Mouse (Mus musculus) heart, postnatal 25 days (tissue): ENCODE measurements around the gene Gm28230. TPM values are rescaled to one million over a fixed set of nuclear protein-coding genes. Genes with fewer than 3 reads are reported as not detected.

Source experiments
- DNase-seq: peaks from one replicate; pipeline ENCODE4 v3.0.0; 2022; ENCODE audit warnings: low spot score
- intact Hi-C: fragments of 180-260 bp; cut with DNase I; formaldehyde crosslinking; loops from one replicate; pipeline ENCODE4 v1.15.1; 2025
- total RNA-seq, 2 experiments: library from RNA; stranded (reverse); gene quantifications; 2 replicates each; pipeline ENCODE4 v1.2.3; 2021

Gm28230 gene
- total RNA-seq, 2 experiments from 2014 or later = not detected

GRCm38 (mm10) chr2:74702820-74703219 lies 23.7 kb upstream of the Gm28230 start:
- intact Hi-C loops = loop anchor here (2.0 kb wide), 3 partner anchors 434 to 886 kb away; no protein-coding TSS in a partner anchor
- DNase-seq = no peak

GRCm38 (mm10) chr2:74703317-74703716 lies 23.2 kb upstream of the Gm28230 start:
- no peak for DNase-seq
- intact Hi-C loops = loop anchor here (2.0 kb wide), 3 partner anchors 433 to 885 kb away; no protein-coding TSS in a partner anchor

- intact Hi-C loops = loop anchor here (2.0 kb wide), 3 partner anchors 433 to 885 kb away; no protein-coding TSS in a partner anchor
- DNase-seq = no peak
Measured at GRCm38 (mm10) chr2:74703720-74704392, 22.7 kb upstream of the Gm28230 start.

- DNase-seq = no peak
Measured at GRCm38 (mm10) chr2:74704393-74704998, 22.0 kb upstream of the Gm28230 start, which contains the start of gene Hoxd8. Gene Hoxd8, plus strand, starts transcription at chr2:74704615.

GRCm38 (mm10) chr2:74704999-74705466 lies 21.5 kb upstream of the Gm28230 start:
- intact Hi-C loops = no loop called here
- no peak for DNase-seq

More at GRCm38 (mm10) chr2:74704393-74704998, 22.0 kb upstream of the Gm28230 start, which contains the start of gene Hoxd8:
- intact Hi-C loops = no loop called here

- DNase-seq = no peak
- intact Hi-C loops = no loop called here
Measured at GRCm38 (mm10) chr2:74705467-74706089, 20.9 kb upstream of the Gm28230 start.

- intact Hi-C loops = no loop called here
Measured at GRCm38 (mm10) chr2:74706393-74706960, 20.1 kb upstream of the Gm28230 start.

GRCm38 (mm10) chr2:74707599-74707998 lies 18.9 kb upstream of the Gm28230 start:
- DNase-seq = no peak
- intact Hi-C loops = no loop called here

More at GRCm38 (mm10) chr2:74706393-74706960, 20.1 kb upstream of the Gm28230 start:
- DNase-seq = no peak

GRCm38 (mm10) chr2:74708676-74709075 lies 17.9 kb upstream of the Gm28230 start:
- DNase-seq = no peak
- intact Hi-C loops = no loop called here

- intact Hi-C loops = no loop called here
Measured at GRCm38 (mm10) chr2:74709465-74710419, 16.8 kb upstream of the Gm28230 start.

GRCm38 (mm10) chr2:74710929-74711543 lies 15.5 kb upstream of the Gm28230 start:
- no peak for DNase-seq
- intact Hi-C loops = no loop called here

More at GRCm38 (mm10) chr2:74709465-74710419, 16.8 kb upstream of the Gm28230 start:
- DNase-seq = no peak

GRCm38 (mm10) chr2:74711721-74712621 lies 14.6 kb upstream of the Gm28230 start, which contains the start of the genes Hoxd3 and Hoxd4:
Gene Hoxd3, plus strand, starts transcription at chr2:74711927.
Gene Hoxd4, plus strand, starts transcription at chr2:74711929.
- no peak for DNase-seq
- intact Hi-C loops = no loop called here

- no peak for DNase-seq
- intact Hi-C loops = no loop called here
Measured at GRCm38 (mm10) chr2:74713239-74714150, 13.0 kb upstream of the Gm28230 start.

GRCm38 (mm10) chr2:74714156-74714789 lies 12.3 kb upstream of the Gm28230 start:
- intact Hi-C loops = no loop called here
- DNase-seq = no peak

- DNase-seq = no peak
- intact Hi-C loops = loop anchor here (1.0 kb wide), 3 partner anchors 249 to 423 kb away; no protein-coding TSS in a partner anchor
Measured at GRCm38 (mm10) chr2:74714881-74715280, 11.6 kb upstream of the Gm28230 start.
